Mouse (Mus musculus) olfactory bulb, adult 2 months (tissue): Measurements from ENCODE around the gene Rpusd2.

ENCODE experiments used
- CTCF ChIP-seq: fragments of 200-500 bp; IDR thresholded peaks from 2 replicates; pipeline ENCODE4 v1.5.1; 2012; ENCODE audit warnings: low read depth, mild to moderate bottlenecking, low read length, moderate library complexity; ENCODE audit not compliant: insufficient read depth
- POLR2A ChIP-seq: fragments of 200-500 bp; IDR thresholded peaks from 2 replicates; pipeline ENCODE4 v1.6.1; 2012; ENCODE audit warnings: mild to moderate bottlenecking, low read depth, low read length, moderate library complexity; ENCODE audit not compliant: insufficient read depth

DNA sequence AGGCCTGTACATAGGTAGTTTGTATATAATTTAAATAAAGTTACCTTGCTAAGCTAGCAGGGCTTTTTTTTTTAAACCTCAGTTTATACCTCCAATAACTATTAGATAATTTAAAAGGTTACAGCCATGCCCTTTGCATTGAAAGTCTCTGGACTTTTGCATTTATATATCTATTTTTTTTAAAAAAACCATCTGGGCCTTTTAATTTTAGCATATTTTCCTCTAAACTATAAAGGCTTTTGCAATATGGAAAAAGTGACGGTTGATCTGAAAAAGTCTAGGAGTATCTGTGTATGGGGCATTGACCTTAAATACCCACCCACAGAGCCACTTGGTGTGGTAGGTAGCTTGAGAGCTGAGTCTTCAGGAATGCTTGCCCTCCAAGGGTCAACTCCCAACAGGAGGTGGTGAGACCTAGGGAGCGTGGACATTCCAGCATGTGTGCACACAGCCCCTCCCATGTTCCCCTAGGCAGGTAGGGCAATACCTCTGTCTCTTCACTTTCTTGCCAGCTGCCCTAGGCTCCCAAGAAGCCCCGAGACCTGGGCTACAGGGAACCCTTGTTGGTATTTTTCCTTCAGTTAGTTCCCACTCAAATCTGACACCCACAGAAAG lies 35.5 kb upstream of the Rpusd2 start:
- TF ChIP-seq POLR2A, result no peak
- no peak for TF ChIP-seq CTCF
